Mouse (Mus musculus) adrenal gland, postnatal 25 days (tissue): ENCODE measurements around the gene Tepp. TPM values are rescaled to one million over a fixed set of nuclear protein-coding genes. Genes with fewer than 3 reads are reported as not detected.

Experiments
- DNase-seq: peaks from one replicate; pipeline ENCODE4 v3.0.0; 2021; ENCODE audit warnings: mixed read lengths
- total RNA-seq: library from RNA; stranded (reverse); gene quantifications from 2 replicates; pipeline ENCODE4 v1.2.3, GENCODE M21; 2021

Tepp gene
- total RNA-seq, 1 experiment from 2014 or later: 0.76 TPM

DNA sequence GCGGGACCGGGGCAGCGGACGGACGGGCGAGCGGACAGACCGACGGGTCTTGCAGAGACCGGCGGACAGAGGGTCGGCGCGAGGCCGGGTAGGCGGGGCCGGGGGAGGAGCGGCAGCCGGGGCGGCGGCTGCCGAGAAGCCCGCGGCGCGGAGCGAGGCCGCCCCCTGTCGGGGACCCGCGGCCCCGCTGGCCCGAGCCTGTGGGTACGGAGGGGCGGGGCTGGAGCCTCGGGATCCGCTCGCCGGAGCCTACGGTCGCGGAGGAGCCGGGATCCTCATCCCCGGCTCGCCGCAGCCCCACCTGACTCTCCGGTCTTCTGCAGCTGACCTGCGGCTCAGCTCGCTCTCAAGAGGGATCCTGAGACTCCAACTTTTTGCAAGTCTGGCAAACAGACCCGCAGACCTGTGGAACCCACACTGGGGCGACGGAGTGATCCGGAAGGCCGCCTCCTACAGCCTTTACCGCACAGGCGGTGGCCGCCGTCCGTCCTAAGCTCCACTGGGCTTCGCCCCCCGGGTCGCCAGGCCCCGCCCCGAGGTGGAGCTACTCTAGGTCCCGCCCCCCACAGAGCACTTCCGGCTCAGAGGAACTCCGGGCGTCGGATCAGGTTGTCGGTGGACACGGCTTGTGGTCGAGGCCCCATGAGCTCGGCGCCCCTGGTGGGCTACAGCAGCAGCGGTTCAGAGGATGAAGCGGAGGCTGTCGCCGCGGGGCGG, 21.5 kb downstream of the Tepp start, which contains the start of the genes Zfp319 and Usb1:
Zfp319 (minus strand) TSS at position 231 of the 717 bp plus-strand sequence.
Usb1 (plus strand) TSS at position 565 of the 717 bp plus-strand sequence.
- DNase-seq: peak; percentile 95

DNA sequence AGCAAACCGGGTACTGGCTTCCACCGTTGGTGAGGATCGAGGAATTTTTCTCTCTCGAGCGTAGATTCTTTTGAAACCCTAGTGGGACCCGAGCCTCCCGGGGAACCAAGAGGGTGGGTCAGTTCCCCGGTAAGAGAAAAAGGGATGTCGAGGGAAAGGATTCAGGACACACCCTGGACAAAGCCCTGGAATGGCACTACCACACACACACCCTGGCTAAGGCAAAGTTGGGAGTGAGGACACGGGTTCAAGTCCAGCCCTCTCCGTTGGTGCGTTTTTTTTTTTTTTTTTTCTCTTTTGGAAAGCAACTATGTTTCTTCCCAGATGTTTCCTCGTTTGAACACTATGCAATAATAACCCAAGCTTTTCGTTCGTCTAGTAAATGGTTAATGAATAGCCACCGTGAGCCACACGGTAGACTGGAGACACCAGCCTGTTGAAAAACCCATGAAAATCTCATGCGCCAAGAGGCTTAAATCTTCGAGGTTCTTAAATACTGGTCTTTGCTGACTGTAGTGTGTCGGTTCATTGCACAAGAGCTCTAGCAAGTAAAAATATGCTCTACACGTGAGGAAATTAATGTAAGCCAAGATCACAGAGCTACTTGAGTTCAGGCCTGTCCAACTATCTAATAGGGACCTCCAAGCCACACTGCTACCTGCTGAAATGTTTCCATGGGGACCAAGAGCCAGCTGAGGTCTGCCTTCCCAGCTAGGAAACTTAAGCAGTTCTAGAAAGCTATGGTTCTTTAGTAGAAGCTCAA, 22.3 kb downstream of the Tepp start:
- no peak for DNase-seq

DNA sequence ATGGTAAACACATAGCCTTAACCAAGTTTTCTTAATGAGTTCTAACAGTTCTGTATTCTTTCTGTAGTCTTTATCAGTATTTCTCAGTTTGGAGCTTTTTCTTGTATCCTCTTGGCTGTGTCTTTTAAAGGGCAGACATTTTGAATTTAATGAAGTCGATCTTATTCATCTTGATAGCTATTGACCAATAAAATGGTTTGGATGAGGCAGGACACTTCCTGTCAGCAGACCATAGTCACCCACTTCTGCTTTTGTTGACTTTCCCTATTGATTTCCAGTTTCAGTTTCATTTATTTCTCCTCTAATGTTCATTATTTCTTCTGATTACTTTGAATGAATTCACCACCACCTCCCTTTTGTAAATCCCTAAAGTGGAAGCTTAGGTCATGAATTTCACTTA, 25.3 kb downstream of the Tepp start:
- no peak for DNase-seq

DNA sequence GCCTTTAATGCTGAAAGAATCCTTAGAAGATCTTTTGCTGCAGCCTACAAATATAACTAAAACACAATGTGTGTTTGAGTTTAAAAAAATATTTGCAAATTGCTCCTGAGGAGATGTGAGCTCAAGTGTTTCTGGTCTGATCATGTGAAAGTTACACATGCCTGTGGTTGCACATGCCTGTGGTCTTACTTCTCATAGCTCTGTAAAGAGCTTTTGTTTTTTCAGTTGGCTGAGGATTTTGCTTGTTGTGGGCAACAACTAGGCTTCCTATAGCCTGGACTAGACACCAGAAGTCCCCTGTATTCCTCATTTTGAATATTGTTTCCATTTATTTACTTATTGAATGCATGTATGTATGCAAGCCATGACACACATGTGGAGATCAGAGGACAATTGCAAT, 26.0 kb downstream of the Tepp start:
- no peak for DNase-seq

DNA sequence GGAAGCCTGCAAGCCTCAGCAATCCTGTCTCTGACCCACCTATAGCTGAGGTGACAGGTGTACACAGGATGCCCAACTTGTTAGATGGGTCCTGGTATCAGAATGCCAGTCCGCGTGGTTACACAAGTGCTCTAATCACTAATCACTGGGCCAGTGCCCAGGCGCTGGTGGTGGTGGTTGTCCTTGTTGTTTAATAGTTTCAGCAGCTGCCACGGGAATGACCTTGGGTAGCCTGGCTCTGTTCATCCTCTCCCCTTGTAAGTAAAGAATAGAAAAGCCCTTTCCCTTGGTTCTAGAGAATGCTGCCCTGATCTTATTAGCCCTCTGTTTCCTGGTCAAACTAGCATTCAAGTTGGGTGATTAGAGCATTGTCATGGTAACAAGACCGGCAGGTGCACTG, 31.4 kb downstream of the Tepp start:
- DNase-seq: peak; percentile 63

DNA sequence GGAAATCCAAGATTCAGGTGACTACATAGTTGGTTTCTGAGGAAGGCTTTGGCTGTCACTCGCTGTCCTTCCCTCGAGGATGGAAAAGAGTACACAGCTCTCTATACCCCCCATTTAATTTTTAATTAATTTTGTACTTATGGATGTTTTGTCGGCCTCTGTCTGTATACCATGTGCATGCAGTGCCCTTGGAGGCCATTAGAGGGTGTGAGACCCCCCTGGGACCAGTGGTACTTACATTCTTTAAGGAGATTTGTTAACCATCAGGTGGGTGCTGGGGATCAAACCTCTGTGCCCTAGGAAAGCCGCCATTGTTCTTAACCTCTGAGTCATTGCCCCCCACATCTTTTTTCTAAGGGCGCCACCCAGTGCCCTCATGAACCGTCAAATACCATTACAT, 34.3 kb downstream of the Tepp start:
- no peak for DNase-seq

DNA sequence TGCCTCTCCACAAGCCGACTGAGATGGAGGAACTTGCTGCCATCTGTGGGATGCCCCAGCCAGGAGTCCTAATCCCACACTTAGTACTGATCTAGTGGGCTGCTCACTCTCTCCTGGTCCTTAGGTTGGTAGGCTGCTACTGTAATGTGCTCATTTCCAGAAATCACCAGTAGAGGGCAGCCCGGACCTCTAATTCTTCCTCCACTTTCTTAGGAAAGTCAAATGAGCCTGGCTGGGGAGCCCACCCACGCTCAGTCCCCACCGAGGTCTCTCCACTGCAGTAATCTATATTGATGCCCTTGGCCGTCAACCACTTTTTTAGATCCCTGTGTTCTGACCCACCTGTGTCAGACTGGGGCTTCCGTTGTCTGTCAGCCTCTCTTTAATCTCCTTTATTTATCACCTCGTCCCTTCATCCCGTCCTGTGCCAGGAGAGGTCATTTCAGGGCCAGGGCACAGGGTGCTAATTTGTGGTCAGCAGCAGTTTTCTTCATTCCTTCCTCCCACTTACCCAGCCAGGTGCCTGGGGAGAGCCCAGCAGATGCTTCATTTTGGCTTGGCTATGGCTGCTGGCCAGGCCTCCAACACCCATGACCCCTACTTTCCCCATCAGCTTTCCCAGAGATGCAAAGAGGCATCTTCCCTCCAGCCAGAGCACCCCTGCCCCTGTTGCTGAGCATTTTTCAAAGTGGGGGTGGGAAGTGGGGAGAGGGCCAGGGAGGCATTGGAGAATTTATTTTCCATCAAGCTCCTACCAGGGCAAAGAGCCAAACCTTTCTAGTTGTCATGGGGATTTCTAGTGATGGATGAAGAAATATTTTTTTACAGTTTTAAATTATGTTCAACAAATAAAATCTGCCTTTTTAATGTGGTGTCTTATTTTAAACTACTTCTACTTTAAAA, 36.5 kb downstream of the Tepp start:
- peak; percentile 58 for DNase-seq

DNA sequence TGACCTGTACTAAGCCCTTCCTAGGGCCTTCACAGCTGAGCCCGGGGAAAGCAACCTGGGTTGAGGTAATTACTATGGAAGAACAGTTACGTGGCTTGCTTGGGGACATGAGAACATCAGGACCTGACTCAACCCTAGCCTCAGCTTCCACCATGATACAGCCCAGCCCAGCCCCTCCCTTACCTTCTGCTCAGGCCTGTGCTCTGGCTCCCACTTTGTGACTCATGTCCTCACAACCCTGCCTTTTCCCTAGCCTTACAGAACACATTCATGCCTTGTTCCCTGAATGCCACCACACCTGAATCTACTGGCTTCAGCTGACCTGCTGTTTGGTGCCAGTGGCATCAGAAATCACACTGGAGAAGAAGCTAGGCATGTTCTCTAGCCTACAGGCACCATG, 38.0 kb downstream of the Tepp start:
- no peak for DNase-seq

DNA sequence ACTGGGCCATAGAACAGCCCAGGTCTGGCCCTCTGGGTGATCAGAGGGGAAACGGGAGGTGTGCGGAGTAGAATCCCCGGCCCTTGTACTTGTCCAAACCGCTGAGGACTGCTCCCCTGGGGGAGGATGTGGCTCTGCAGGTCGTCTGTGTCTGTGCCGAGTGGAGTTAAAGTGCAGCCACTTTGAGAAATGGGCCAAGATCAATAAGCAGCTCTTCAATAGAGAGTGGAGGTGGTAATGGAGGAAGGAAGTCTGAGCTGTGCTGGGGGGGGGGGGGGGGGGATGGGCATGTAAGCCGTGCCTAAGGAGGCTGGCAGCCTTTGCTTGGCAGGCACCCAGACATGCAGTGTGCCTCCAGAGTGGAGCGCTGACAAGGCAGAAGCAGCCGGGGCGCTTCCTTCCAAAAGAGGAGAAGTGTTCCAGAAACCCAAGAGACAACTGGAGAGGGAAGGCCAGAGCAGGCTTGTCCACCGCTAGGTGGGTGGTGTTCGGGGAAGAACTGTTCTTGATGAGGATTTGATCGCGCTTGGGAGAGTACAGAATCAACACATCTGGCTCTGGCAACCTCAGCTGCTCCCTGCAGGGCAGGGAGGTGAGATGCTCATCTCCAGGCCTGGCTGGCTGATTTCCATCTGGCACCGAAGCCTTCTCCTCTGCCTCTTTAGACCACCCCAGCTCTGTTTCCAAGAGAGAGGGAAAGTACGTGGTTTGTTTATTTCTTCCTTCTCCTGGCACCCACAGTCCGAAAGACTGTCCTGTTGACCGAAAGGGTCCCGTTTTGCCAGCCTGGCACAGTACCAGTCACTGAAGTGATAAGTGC, 38.7 kb downstream of the Tepp start:
- DNase-seq: peak; percentile 72

DNA sequence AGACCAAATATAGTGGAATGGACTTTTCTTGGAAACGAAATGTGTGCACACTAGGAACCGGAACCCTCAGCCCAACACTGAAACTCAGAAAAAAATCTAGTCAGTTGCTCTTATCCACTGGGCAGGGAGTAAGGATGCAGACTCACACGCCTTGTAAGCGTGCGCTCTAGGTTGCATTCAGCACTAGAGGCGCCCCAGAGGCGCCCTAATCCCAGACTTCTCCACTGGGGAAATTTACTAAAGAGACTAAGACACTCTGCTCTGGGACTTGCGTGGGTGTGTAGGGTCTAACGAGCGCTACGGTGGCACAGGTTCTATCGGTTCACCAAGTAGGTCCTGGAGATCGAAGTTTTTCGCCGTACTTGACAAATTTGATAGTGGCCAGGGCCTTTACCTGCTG, 41.1 kb downstream of the Tepp start:
- no peak for DNase-seq

DNA sequence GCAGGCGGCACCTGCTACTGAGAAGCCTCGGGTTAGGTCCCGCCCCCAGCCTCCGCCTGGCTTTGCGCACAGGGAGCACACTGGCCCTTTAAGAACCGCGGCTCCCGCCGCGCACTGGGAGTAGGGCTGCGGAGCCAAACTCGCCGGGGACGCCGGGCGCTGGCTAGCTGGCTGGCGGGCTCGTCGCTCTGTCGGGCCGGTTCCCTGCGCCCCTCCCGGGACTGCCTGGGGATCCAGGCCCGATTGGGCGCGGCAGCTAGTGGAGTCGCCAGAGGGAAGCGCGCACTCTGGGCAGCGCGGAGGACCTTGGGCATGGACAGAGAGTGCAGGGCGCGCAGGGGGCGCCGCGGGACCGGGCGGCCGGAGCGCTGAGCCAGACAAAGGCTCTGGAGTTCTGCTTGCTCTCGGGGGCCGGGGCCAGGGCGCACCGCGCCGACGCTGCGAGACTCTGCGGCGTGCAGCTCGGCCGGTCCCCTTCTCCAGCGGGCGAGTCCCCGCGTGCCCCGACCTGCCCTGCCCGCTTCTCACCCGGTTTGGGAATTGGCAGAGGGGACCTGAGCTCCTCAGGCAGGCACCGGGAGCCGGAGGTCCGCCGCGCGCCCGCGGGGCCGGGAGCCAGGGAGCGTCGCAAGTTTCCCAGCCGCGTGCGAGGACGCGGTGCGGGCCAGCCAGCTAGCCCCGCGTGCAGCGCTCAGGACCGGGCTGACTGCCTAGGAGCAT, 41.9 kb downstream of the Tepp start, which contains the start of gene Mmp15:
Mmp15 (plus strand) TSS at position 118 of the 720 bp plus-strand sequence.
- peak; percentile 81 for DNase-seq

DNA sequence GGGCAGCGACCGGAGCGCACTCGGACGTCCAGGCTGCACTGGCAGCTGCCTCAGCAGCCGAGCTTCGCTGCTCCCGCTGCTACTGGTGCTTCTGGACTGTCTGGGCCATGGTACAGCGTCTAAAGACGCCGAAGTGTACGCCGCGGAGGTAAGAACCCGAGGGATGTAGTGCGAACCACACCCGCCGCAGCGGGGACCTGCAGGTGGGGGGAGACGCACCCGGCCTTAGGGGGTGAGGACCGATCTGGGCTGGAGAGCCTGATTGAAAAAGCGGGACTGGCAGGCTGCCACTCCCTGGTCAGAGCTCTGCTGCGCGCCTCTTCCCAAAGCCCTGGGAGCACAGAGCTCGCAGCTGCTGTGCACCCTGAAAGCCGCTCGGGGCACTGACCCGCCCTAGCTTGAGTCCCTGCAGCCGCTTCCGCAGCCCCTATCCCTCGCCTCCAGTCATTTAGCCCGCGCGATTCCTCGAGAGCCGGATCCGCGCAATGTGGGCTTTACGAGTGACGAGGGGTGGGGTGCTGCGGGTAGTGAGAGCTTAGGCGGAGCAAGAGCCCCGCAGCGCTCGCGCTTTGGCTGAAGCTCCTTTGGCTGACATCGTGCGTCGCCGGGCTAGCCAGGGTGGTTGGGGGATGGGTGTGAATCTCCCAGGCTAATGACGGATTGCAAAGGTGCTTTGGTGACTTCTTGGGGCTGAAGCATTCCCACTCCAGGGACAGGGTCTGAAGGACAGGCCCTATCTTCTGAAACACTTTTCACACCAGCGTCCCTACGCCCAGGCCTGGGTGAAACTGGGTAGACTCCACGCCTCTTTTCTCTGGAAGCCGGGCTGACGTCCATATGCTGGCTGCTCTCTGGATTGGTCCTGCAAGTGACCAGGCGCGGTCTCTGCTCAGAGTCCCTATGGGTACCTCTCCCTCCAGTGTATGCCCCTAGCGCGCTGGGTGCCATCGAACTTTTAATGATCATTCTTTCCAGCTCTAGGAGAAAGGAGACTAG, 42.8 kb downstream of the Tepp start:
- DNase-seq: peak; percentile 60

DNA sequence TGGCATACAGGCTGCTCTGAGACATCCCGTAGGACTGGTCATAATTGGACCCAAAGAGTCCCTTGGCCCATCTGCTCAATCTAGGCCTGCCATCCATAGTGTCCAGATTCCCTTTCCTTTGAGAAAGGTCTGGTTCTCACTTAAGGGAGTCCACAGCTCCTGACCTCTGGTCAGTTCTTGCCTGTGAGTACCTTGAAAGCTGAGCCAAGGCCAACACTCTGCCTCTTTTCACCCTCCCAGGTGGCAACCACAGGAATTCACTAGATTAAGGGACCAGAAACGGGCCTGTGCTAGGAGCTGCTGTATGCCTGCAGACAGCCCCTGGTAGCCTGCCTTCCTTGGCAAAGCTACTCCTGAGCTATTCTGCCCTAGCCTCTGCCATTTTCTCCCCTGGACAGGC, 44.2 kb downstream of the Tepp start:
- no peak for DNase-seq

DNA sequence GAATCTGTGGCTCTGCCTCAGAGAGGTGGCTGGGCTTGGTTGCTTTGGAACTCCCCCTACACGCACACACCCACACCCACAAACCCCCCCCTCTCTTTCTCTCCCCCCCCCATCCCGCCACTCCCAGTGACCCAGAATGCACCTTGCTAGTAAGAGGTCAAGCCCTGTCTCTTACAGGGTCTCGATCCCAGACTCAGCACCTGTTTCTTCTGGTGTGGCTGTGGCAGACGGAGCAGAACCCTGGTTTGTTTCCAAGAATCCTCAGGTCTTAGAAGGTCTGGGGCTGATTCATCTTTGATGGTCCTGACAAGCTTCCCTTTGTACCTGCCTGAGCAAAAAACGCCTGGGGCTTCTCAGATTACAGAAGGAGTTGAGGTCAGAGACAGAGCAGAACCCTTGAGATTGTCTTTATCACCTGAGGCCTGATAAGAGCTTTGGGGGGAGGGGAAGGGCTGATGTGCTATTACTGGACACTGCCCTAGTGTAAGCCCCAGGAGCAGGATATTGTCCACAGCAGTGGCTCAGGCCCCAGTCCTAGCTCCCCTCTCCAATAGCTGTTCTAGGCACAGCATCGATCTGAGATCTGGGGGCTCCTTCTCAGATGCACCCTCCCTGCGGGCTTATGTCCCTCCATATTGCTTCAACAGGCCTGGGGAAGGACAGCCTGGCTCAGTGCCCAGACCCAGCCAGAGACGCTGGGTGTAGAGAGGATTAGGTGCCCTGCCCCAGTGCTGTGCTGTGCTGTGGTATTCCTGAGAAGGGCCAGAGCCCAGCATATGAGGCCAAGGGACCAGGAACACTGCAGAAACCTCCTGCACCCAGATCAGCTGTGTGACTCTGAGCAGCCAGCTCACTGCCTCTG, 48.4 kb downstream of the Tepp start:
- DNase-seq: peak; percentile 45

DNA sequence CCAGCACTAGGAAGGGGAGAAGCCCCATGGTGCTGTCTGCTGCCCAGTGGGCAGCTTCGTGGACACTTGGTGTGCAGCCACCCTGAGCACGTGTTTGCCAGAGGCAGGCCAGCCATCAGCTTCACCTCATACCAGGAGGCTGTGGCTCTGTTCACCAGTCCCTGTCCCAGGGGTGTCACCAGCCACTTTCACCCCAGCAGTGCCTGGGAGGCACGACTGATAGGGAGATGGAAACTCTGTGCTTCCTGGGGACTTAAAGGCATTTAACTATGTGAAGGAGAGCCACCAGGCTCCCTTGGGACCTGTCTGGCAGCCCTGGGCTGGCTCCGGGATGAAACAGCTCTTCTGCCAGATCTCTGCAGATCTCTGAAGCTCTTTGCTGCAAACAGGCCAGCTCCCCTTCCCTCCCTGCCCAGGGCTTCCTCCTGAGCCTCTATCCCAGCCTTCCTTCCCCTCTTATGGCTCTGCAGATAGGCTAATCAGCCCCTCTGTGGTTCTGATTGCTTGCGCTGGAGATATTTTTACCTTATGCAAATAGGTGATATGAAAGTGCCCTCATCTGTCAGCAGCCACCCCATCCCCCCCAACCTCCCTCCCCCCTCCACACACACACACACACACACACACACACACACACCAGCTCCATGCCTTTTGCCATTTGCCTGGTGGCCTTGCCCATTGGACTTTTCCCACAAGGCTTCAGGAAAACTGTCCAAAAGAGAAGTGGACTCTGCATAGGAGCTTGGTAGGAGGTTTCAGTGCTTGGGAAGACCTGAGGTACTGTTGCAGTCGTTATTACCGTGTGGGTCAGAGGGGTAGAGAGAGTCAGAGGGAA, 50.0 kb downstream of the Tepp start:
- no peak for DNase-seq

DNA sequence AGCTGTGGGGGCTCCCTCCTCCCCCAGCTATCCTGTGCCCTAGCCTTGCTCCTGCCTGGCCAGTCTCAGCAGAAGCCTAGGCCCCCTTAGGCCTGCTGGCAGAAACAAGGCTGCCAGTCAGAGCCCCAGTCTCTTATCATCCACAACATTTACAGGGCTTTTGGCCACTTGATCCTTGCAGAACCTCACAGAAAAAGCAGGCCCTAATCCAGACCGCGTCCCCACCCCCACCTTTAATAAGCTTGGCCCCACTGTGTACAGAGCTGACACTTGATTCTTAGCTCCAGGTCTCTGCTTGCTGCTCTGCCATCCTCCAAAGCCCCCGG, 50.6 kb downstream of the Tepp start:
- DNase-seq: no peak

DNA sequence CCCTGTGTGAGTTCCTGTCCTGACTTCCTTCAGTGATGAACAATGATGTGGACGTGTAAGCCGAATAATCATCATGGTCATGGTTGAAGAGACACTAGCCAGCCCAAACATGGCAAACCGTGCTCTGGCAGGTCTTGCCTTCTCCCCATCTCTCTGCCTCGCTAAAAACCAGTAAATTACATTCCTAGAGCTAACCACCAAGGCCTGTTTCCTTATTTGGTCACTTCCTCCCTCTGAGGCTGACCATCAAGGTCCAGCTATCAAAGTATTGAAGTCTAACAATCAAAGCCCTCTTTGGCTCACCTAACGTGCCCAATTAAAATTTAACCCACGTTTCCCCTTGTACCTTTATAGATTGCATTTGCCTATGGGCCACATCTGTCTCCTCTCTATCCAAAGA, 51.9 kb downstream of the Tepp start:
- no peak for DNase-seq

DNA sequence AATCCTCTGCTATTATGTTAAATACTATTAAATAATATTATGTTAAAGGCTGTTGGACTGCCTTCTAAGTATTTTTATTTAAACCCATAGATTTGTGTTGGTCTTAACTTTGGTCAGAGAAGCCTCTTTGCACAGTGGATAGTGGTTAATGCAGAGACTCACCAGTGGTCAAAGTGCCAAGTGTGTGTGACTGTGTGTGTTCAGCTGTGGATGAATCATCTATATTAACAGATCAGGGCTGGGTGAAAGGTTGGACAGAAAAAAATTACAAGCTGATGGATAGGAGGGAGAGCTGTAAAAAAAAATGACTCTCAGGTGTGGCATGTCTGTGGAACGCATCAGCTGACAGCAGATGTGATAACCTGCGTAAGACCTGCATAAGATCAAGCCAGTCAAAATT, 53.5 kb downstream of the Tepp start:
- DNase-seq: no peak
